Mouse (Mus musculus) left cerebral cortex, postnatal 14 days (tissue): Measurements from ENCODE around the gene Clasp1. TPM values are rescaled to one million over a fixed set of nuclear protein-coding genes. Genes with fewer than 3 reads are reported as not detected.
A peak's percentile ranks its signal among the peaks of the same experiment; 100 is the strongest.

Experiments used
- DNase-seq, 2 experiments: peaks; one replicate each; pipeline ENCODE4 v3.0.0; 2021 to 2022; ENCODE audit warnings: low spot score in 2 of 2, mixed read lengths in 1 of 2
- intact Hi-C: fragments of 180-260 bp; cut with DNase I; formaldehyde crosslinking; loops from one replicate; pipeline ENCODE4 v1.15.1; 2025
- total RNA-seq, 2 experiments: library from RNA; stranded (reverse); gene quantifications; 2 replicates each; pipeline ENCODE4 v1.2.3; 2021

The Clasp1 gene
- total RNA-seq, 2 experiments from 2014 or later, result 119 to 135 TPM

DNA sequence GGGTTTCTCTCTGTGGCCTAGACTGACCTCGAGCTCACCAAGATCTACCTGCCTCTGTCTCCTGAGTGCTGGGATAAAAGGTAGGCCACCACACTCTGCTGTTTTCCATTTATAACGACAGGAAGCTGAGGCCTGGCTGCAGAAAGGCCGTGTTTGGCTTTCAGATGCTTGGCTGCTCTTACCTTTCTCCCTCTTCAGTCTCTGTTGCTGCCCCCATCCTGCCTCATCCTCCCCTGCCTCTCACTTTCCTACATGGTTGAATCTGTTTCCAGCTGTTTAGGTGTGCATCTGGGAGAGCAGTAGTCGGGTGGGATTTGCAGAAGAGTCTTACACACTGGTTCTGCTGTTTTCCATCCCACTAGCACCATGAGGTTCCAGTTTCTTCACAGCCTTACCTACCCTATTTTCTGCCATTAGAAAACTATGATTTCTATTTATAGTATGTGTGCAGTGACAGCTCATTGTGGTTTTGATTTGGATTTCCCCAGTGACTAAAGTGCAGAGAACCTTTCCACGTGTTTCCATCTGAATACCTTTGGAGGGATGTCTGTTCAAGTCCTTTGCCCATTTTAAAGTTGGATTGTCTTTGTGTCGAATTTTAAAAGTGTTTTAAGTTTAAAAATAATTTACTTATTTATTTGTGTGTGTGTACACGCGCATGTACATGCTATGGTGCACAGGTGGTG is 10.9 kb downstream of the Clasp1 start:
- DNase-seq, result no peak
- intact Hi-C loops, result no loop called here

DNA sequence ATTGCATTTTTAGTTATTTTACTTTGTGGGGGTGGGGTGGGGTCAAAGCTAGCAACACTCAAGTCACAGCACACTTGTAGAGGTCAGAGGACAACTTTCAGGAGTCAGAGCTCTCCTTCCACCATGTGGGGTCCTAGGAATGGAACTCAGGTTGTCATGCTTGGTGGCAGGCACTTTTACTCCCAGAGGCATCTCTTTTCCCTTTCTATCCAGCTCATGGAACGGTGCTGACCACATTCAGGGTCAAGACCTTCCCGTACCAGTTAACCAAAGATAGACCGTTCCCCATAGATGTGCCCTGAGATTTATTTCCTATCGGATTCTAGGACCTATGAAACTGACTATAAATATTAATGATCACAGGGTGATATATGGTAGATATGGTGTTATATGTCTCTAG is 13.1 kb downstream of the Clasp1 start:
- intact Hi-C loops, result no loop called here
- no peak for DNase-seq

DNA sequence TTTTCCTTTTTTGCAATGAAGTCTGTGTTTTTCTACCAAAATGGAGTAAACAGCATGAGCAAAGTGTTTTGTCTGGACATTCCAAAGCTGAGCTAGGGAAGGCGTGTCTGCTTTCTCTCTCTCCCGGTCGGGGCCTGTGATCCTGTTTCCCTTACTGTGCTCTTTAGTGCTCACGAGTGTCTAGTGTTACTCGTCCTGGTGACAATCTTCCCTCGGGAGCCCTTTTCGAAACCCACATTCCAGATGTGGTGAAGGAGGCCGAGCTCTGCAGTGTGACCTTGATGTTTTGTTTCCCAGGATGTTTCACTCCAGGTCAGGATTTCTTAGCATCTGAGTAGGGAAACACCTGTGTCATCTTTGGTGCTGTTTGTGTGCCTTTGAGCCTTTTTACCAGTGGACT is 13.7 kb downstream of the Clasp1 start:
- intact Hi-C loops, result no loop called here
- DNase-seq, result no peak

DNA sequence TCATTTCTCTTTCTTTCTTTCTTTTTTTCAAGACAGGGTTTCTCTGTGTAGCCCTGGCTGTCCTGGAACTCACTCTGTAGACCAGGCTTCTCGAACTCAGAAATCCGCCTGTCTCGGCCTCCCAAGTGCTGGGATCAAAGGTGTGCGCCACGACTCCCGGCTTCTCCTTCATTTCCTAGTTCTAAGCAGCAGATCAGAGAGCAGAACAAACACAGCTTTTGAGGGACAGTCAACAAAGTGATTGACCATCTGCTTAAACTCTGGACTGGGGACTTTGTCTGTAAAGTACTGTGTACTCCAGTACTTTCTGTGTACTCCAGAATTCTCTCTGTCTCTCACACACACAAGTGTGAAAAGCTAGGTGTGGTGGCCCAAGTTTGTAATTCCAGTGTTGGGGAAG is 14.1 kb downstream of the Clasp1 start:
- DNase-seq, result no peak
- intact Hi-C loops, result no loop called here

DNA sequence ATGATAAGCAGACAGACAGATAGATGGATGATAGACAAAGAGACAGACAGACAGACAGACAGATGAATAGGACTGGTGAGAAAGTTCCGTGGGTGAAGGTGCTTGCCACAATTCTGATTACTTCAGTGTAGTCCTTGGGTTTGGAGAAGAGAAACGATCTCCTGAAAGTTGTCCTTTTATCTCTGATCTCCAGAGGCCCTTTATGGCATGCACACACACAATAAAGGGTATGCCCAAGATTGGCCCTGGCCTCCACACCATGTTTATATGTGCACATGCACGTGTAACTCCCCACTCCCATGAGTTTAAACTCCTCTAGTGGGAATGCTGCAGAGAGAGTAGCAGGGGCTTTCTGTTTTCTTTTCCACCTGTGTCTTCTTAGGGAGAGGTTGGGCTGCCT is 14.6 kb downstream of the Clasp1 start:
- intact Hi-C loops, result no loop called here
- DNase-seq, result no peak

DNA sequence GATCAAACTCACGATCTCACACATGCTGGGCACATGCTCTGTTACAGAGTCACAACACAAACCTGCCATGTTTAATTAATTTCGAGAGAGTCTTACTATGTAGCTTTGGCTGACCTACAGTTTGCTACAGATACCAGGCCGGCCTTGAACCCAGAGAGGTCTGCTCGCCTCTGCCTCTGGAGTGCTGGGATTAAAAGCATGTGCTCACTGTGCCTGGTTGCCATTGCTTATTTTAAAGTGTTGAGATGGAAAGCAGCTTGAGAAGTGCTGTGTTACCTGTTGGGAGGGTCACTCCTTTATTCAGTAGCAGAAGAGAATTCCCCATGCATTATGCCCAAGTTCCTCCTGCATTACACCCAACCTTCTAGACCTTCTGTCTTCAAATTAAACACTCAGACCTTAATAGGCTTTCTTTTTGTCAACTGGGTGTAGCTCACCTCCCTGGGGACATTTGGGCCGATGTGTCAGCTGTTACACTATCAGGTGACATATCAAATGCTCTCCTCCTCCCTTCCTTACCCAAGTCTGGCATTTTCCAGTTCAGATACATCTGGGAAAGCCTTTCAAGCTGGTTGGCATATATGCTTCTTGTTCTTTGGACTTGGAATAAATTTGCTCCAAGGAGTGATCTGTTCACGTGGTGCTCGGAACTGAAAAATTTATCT is 18.9 kb downstream of the Clasp1 start:
- intact Hi-C loops, result no loop called here
- no peak for DNase-seq

DNA sequence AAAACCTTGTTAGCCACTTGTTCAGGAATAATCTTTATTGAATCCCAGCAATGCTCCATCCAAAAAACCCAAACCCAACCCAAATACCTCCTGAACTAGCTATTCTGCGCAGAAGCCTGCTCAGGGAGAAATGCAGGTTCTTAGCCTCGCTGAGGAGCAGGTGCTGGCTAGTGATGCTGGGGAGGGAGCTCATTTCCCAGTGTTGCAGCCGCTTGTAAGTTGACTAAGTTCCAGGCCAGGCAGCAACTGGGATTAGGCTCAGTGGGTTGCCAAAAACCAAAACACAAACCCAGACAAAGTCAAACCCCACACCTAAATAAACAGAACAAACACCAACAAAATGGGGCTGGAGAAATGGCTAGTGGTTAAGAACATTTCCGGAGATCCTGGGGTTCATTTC is 20.4 kb downstream of the Clasp1 start:
- DNase-seq, result no peak
- intact Hi-C loops, result no loop called here

DNA sequence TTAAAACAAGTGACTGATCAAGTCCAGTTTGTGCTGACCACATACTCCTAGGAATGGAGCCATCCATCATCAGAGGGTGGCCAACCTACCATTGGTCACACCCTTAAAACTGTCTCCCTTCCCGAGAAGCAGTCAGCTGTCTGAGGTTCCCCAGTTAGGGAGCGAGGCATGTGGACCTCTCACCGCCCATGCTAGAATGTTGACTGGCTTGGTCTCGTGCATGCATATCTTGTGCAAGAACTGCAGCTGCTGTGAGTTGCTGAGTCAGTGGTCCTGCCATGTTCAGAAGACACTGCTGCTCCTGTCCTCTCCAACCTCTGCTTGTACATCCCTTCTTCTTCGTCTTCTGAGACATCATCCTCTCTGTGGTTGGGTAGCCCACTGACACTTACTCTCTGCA is 22.0 kb downstream of the Clasp1 start:
- DNase-seq, result no peak
- intact Hi-C loops, result no loop called here

DNA sequence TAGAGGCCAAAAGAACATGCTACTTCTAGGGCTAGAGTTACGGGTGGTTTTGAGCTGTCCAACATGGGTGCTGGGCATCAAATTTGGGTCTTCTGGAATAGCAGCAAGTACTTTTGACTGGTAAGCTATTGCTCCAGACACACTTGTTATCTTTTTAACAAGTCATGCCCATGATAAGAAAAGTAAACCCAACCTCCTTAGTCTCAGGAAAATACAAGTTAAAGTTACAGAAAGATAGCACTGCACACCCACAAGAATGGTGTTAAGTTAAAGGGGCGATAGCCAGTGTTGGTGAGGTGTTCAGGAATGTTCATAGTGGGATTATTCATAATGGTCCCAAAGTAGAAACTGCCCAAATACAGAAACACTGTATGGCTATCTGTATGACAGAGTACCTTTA is 24.3 kb downstream of the Clasp1 start:
- intact Hi-C loops, result no loop called here
- DNase-seq, result no peak

DNA sequence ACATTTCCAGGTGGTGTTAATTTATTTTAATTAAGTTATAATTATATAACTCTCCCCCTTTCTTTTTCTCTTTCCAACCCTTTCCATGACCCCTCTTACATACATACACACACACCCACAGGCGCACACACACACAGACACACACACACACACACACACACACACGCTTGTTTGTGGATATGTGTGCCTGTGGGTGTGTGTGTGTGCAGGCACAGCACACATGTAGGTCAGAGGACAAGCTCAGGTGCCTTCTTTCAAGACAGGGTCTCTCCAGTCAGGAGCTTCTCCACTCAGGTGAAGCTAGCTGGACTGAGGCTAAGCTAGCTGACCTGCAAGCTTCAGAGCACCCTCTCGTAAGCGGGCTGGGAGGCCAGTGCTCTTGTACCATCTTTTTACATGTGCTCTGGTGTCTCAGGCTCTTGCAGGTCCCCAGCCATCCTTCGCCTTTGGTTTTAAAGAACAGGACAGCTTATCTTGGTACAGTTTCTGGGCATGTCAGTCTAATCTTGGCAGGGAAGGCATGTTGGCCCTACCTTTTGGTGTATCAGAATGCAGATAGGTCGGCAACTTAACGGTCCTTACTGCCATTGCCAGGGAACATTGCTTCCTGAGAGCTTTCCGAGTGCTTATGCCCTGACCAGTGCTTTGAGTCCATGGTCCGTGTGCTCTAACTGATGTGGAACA is 28.3 kb downstream of the Clasp1 start:
- no peak for DNase-seq
- intact Hi-C loops, result no loop called here

DNA sequence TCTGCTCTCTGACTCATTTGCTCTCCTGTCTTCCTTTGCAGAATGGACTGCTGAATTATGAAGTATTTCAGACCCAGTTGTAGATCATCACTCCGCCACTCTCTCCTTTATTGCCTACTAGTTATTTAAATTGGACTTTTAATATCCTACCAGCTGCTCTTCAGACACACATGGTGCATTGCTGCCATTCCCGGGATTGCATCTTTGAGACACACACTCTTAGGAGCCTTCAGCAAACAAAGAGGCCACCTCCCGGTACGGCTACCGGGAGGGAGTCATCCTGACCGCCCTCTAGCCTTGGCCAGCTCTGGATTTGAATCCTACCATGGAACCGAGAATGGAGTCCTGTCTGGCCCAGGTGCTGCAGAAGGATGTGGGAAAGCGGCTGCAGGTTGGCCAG is 30.5 kb downstream of the Clasp1 start:
- no peak for DNase-seq
- intact Hi-C loops, result no loop called here

DNA sequence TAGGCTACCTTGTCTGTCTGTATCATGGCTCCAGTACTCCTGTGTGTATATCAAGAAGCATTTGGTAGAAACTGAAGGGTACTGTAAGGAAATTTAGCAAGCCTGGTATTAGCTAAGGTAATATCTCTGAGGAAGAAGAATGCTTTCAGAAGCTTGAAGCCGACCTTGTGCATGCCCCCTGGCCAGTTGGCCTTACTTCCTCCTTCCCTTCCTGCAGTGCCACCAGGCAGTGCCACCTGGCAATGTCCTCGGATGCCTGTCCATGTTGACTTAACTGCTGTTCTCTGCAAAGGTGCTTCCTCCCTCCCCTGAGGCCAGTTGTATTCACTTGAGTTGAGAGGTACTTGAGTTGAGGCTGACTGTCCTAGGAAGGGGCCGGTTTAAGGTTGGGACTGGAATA is 32.3 kb downstream of the Clasp1 start:
- intact Hi-C loops, result no loop called here

DNA sequence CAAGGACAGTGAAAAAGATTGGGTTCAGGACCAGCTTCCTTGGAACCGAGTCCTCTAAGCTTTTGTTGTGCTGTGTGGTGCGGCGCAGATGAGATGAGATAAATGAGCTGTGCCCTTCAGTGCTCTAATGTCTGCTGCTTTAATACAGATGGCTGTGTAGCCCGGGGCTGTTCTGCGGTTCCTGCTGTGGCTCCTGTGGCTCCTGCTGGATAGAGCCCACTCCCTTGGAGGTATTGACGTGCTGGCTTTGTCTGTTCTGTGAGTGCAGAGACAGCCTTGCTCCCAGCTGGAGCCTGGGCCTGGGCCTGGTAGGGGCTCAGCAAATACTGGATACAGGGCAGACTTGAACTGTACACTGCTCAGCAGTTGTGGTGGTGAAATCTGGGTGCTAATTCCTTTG is 34.0 kb downstream of the Clasp1 start:
- intact Hi-C loops, result no loop called here
- DNase-seq, result no peak

More for the DNA sequence above, 32.3 kb downstream of the Clasp1 start:
- no peak for DNase-seq

DNA sequence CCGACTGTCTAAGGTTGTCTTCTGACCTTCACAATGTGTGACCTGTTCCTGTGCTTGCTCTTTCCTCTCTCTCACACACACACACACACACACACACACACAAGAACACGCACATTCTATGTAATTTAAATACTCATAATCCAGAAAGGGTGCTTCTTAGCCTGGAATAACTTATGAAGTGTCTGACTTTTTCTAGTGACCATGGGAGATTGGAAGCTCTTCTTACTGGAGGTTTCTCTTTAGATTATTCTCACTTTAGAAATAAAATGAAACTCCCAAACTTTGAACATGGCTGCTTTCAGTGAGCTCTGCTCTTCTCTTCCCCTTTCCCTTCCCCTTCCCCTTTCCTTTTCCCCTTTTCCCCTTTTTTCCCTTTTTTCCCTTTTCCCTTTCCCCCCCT is 37.1 kb downstream of the Clasp1 start:
- intact Hi-C loops, result no loop called here
- DNase-seq, result no peak

DNA sequence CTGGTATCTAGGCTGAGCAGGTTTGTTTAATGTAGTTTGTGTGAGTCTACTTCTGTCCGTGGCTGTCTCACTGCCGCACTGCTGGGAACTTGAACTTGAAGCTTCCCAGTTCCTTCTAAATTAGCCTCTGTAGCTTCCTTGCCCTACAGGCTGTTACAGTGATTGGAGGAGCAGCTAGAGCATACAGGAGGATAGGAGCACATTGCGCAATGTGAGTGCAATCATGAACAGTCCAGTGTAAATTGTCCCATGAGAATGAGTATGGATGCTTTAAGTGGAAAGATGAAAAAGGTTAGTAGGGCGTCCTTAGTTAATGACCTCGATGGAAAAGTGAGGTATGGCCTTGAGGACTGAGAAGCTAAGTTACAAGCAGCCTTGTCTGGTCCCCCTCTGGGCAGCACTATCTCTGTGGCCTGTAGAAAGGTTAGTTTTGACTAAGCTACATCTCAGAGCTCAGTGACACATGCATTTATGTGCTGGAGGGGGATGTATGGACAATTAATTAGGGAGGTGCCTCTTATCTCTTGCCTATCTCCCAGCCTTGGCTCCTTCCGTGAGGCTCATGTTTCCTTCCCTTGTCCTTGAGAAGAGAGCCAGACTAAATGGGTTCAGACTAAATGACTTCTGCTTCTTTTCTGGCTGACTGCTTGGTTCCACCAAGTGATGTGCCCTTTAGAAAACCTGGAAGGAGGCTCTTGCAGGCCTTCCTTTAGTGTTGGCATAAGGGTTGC is 39.7 kb downstream of the Clasp1 start:
- DNase-seq, result no peak
- intact Hi-C loops, result no loop called here

DNA sequence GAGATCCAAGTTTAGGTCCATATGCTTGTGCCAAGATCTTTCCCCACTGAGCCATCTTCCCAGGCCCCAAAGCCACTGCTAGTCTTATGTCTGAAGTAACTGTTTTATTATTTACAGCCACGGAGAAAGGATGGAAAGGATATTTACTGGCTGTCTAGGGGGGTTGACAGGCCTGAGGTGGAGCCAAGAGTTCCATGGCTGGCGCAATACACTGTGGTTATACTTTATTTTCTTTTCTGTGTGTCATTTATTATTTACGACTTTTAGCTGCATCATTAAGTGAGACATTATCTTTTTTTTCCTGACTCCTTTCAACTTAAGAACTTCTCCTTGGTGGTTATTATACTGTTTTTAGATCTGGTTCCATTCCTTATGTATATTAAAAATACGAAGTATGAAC is 42.7 kb downstream of the Clasp1 start:
- intact Hi-C loops, result no loop called here
- no peak for DNase-seq

DNA sequence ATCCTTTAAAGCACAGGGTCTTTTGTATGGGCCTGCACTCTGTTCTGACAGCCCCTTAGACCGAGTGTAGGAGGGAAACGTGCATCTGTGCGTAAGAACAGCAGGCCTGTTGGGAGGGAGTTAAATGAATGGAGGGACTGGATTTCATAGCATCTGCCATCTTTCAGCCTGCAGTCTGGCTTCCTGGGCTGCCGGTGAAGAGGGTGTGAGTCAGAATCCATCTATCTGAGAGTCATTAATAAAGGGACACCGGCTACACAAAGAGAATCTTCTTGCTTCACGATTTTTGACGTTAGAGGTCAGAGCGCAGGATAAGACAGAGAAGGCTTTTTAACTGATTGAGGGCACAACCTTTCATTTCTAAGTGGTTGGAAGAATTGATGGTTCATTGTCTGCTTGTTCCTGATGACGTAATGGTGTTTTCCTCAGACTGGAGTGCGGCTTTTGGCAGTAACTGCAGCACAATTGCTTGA is 46.2 kb downstream of the Clasp1 start:
- DNase-seq, result no peak
- intact Hi-C loops, result no loop called here

DNA sequence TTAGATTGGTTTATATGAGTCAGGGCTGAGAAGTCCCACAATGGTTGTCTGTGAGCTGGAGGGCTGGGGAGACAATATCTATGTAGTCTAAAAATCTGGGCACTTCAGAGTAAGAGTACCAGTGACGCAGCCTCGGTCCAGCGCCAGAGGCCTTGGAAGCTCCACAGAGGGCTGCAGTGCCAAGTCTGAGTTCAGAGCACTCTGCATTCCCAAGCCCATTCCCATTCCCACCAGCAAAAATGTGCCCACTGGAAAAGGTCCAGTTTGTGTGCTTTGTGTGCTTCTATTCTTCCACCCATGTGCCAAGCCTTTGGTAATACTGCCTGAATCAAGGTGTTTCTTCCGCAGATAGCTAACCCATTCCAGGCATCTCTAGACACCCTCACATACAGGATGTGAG is 49.0 kb downstream of the Clasp1 start:
- intact Hi-C loops, result no loop called here
- DNase-seq, result peak in 1 of 2 experiments; percentile 27

DNA sequence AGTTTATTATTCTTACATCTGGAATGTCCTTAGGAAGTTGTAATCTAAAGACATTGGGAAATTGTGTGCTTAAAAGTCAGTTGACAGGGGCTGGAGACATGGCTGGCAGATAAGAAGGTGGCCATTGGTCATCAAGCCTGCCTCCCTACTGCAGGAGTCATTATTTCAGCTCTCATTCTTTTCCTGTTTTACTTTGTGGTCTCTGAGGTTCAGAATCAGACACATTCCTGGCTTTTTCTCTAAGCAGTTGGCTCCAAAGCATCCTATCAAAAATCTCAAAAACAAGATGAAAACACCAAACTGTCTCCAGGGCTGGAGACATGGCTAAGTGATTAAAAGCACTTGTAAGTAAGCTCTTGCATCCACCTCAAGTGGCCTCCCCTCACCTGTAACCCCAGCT is 49.5 kb downstream of the Clasp1 start:
- intact Hi-C loops, result no loop called here
- DNase-seq, result no peak

DNA sequence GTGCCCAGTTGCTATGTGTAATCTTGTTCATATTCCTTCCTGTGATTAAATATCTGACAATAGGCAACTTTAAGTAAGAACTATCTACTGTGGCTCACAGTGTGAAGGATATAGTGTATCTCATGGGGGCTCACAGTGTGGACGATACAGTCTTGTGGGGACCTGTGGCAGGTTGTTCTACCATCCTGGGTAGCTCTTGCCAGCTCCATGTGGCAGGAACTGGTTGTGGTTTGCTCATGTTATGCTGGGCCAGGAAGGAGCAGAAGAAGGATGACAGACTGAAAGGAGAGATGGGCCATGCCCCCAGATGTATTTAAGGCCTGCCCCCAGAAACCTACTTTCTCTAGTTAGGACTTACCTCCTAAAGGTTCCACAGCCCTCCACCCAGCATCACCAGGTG is 51.7 kb downstream of the Clasp1 start:
- intact Hi-C loops, result no loop called here
- no peak for DNase-seq
